Mouse (Mus musculus) layer of hippocampus, adult 18-20 months (tissue): Measurements from ENCODE around the gene Nol10. TPM values are rescaled to one million over a fixed set of nuclear protein-coding genes. Genes with fewer than 3 reads are reported as not detected.

ENCODE experiments used
- DNase-seq, 2 experiments: peaks; one replicate each; pipeline ENCODE4 v3.0.0; 2022; ENCODE audit warnings: low spot score in 2 of 2
- total RNA-seq, 2 experiments: library from RNA; stranded (reverse); gene quantifications; 2 replicates each; pipeline ENCODE4 v1.2.3; 2021

Gene Nol10
- total RNA-seq, 2 experiments from 2014 or later: 19.5 to 19.7 TPM

- DNase-seq: no peak
Measured at GRCm38 (mm10) chr12:17403998-17404397, 55.7 kb downstream of the Nol10 start.

DNA sequence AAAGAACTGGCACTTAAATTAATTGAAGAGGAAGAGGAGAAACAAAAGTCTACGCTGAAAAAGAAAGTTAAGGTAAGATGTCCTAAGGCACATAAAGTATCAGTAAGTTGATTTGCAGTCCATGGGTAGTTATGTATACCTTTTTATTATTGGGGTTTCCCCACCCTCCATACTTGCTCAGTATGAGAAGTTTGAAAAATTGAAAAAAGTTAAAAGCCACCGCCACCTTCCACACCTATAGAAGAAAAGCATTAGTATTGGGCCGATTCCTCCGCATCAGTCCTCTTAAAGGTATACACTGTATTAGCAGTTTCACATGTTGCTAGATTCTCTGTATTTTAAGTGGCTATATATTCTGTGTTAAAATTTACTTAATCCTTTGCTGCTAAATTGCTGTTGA is 58.6 kb downstream of the Nol10 start:
- DNase-seq: no peak

DNA sequence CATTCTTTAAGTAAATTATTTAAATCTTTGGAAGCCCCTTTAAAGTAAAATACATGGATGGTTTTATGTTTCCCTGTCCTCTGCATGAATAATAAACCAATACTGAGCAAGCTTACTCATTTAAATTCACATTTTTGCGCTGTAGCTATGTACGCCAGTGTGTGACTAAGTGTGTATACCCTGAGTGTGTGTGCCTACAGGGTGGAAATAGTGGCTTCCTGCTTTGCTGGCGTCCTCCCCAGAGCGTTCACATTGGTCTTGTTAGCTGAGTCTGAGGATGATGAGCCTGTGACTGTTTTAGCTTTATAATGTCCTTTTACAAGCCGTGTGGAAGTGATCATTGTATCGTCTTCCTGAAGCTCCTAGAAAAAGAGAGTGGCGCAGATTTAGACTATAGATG is 60.1 kb downstream of the Nol10 start:
- DNase-seq: no peak

- no peak for DNase-seq
Measured at GRCm38 (mm10) chr12:17411242-17411641, 63.0 kb downstream of the Nol10 start.

DNA sequence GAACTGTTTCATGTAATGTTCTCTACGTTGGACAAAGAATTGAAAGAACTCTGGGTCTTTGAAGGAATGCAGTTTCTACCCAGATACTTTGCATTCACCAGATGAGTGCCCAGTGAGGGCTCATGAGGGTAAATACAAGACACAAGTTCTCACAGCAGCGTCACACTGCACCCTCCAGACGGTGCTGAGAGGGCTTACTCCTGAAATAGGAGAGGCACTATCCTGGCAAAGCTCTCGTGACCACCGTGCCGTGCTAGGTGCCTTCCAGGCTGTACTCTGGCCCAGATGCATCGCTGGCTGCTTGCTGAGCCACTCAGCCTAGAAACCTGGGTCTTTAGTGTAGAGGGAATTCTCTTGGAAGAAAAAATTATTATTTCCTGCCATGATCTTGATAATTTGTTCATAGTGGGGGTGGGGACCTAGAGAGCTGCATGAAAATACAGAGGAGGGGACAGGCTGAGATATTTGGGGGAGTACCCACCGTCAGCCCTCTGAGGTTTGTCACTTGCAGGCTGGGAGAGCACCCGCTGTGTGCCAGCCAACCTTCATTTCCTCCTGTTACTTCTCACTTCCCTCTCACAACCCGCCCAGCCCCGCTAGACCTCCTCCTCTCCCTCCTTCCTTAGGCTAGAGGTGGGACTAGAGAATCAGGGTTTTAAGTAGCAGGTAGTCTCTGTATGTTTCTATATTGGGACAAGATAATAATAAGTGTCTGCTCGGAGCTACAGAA is 63.7 kb downstream of the Nol10 start:
- no peak for DNase-seq

GRCm38 (mm10) chr12:17414734-17415133 is 66.5 kb downstream of the Nol10 start:
- DNase-seq: no peak

GRCm38 (mm10) chr12:17420168-17420810 is 72.0 kb downstream of the Nol10 start:
- DNase-seq: no peak

GRCm38 (mm10) chr12:17425254-17426169 is 77.3 kb downstream of the Nol10 start:
- no peak for DNase-seq

GRCm38 (mm10) chr12:17426735-17427134 is 78.5 kb downstream of the Nol10 start:
- DNase-seq: no peak

DNA sequence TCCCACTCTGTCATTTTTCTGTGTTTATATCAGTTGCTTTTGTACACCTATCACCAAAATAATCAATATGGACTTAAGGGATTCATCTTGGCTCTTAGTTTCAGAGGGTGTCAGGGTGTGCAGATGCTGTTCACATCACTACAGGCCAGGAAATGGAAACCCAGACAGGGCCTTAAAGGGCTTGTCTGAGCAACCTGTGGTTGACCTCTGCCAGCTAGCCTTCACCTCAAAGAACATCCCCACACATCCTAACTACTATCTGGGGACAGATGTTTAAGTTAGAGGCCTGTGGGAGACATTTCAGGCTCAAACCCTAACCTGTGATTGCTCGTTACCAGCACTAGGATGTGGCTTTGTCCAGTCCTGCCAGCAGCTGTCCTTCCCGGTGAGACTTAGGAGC is 82.3 kb downstream of the Nol10 start:
- DNase-seq: no peak

- DNase-seq: no peak
Measured at GRCm38 (mm10) chr12:17431166-17431565, 82.9 kb downstream of the Nol10 start.

GRCm38 (mm10) chr12:17431812-17432332 is 83.6 kb downstream of the Nol10 start:
- DNase-seq: no peak

GRCm38 (mm10) chr12:17433712-17434111 is 85.5 kb downstream of the Nol10 start:
- no peak for DNase-seq

DNA sequence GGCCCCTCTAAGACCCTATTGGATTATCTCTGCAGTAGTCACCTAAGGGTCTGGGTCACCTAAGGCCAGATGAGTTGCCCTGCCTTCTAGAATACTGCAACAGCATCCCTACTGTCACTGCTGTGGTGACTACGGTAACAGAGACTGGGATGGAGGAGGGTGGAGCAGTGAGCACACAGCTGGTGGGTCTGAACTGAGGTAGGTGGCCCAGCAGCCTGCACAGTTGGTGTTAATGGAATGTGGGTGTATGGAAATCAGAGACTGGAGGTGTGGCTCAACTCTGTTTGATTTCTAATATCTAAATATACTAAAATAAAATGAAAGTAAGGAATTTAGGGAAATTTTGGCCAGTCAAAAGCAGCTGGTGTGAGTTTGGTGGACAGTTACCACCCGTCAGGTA is 88.2 kb downstream of the Nol10 start:
- peak; percentile 50 to 73 for DNase-seq

DNA sequence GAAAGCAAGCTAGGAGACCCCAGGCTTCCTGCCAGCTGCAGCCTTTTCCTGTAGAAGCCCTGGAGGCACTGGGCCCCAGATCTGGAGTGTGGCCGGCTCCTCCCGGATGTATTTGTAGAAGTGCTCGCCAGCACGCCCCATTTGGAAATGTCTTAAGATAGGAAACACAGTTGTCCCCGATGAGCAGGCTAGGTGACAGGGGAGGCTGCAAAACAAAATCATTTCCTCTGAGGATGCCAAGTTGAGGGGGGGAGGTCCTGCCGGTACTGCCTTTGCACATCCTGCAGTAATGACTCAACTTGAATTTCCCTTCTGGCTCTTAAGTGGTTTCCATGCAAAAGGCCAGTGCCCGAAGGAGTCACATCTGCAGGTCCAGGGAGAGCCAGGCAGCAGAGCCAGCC is 92.0 kb downstream of the Nol10 start:
- DNase-seq: peak in 1 of 2 experiments; percentile 10

DNA sequence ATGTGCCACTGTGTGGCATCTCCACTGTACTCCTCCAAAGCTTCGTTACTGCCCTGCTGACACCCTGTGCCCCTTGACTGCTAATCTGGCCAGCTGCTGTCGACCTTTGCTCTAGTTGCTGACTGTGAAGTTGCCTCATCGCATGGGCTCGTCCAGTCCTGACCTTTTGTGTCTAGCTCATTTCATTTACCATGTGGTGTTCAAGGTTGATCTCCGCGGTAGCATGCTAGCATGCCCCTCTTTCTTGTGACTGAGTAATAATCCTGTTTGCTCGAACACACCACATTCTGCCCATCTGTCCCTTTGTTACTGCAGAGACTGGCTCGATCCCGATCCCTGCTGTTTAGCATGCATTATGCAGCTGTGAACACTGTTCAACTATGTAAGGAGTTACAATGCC is 93.2 kb downstream of the Nol10 start:
- DNase-seq: peak in 1 of 2 experiments; percentile 31

GRCm38 (mm10) chr12:17444406-17444805 is 96.1 kb downstream of the Nol10 start:
- no peak for DNase-seq

DNA sequence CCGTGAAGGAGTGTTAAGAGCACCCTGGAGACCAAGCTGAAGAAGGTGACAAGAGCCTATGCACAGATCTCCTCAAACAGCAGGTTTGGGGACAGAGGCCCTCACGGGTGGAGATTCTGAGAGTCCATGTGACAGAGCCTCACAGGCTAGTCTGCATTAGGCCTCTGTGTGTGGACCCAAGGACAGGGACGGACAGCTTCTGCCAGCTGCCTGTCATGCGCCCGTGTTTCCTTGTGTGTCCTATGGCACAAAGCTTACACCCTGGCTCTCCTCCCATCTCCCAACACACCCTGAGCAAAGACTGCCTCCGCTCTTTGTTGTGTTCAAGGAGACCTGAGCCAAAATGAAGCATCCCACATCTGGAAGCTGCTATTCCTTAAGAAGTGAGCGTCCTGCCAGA is 97.0 kb downstream of the Nol10 start:
- no peak for DNase-seq

- no peak for DNase-seq
Measured at GRCm38 (mm10) chr12:17448781-17449180, 100.5 kb downstream of the Nol10 start.

DNA sequence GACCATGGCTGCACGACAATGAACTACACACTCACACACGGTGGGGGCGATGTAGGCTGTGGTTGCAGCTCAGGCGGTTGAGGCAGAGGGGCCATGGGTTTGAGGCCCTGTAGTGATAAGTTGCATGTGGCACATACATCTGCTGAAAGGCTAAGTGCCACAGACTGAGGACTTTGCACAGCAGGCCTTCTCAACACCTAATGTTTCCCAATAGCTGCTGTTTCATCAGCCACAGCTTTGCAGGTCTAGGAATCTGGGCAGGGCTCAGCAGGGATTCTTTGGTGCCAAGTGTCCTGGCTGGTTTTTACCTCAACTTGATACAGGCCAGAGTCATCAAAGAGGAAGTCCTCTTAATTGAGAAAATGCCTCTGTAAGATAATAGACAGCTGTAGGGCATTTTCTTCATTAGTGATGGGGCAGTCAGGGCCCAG is 101.4 kb downstream of the Nol10 start:
- DNase-seq: no peak

- DNase-seq: no peak
Measured at GRCm38 (mm10) chr12:17450503-17450902, 102.2 kb downstream of the Nol10 start.

DNA sequence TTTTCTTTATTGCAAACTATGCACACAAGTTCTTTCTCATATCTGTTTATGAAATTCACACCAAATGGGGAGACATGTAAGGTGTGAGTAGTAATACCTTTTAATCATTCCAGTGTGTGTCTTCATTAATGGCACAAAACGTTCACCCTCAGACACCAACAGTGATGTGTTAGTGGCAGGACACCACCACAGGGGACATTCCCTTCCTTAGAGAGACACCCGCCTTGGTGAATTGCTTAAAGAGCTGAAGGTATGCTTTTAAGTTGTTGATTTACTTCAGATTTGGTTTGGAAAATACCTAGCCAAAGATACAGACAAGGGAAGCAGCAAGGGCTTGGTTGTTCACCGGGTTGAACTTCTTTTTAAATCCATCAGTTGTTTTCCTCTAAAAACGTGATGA is 102.7 kb downstream of the Nol10 start:
- DNase-seq: no peak
